Mouse (Mus musculus) kidney, postnatal 0 days (tissue): ENCODE measurements around the gene Npepl1. TPM values are rescaled to one million over a fixed set of nuclear protein-coding genes. Genes with fewer than 3 reads are reported as not detected.

ENCODE experiments used
- ATAC-seq: fragments of 200-750 bp; cut with Nextera tagmentation; replicated peaks from 2 replicates; pipeline ENCODE4 v1.8.0; 2017; ENCODE audit warnings: low read depth, moderate number of reproducible peaks, moderate TSS enrichment, moderate library complexity; ENCODE audit not compliant: low FRiP score
- DNase-seq: peaks from one replicate; pipeline ENCODE4 v3.0.0-alpha.2; 2016; ENCODE audit warnings: low spot score
- H3K27ac ChIP-seq: fragments of 300-500 bp; sonication (generic); 2 replicates; pipeline ENCODE4 v1.5.1; 2014; ENCODE audit warnings: mild to moderate bottlenecking
- H3K27me3 ChIP-seq: fragments of 300-500 bp; sonication (generic); 2 replicates; pipeline ENCODE4 v1.6.1; 2014; ENCODE audit warnings: low read length, mixed read lengths; ENCODE audit not compliant: insufficient read depth
- H3K36me3 ChIP-seq: fragments of 300-500 bp; sonication (generic); 2 replicates; pipeline ENCODE4 v1.6.1; 2014; ENCODE audit warnings: low read length, mixed read lengths; ENCODE audit not compliant: insufficient read depth
- H3K4me1 ChIP-seq: fragments of 300-500 bp; sonication (generic); replicated peaks from 2 replicates; pipeline ENCODE4 v1.6.1; 2014; ENCODE audit warnings: antibody characterized with exemption, low read length, mixed read lengths; ENCODE audit not compliant: insufficient read depth
- H3K4me2 ChIP-seq: fragments of 300-500 bp; sonication (generic); 2 replicates; pipeline ENCODE4 v1.6.1; 2014; ENCODE audit warnings: mild to moderate bottlenecking, low read length, moderate library complexity, mixed read lengths
- H3K4me3 ChIP-seq: fragments of 300-500 bp; sonication (generic); replicated peaks from 2 replicates; pipeline ENCODE4 v1.5.1; 2014; ENCODE audit warnings: low read depth, low read length
- H3K9ac ChIP-seq: fragments of 300-500 bp; sonication (generic); 2 replicates; pipeline ENCODE4 v1.6.1; 2014; ENCODE audit warnings: low read depth, low read length
- H3K9me3 ChIP-seq: fragments of 300-500 bp; sonication (generic); replicated peaks from 2 replicates; pipeline ENCODE4 v1.6.1; 2016; ENCODE audit warnings: low read length, inconsistent platforms, mixed read lengths
- CTCF ChIP-seq: IDR thresholded peaks from 2 replicates; pipeline ENCODE4 v1.5.1; 2016; ENCODE audit warnings: antibody characterized with exemption, low read depth, mild to moderate bottlenecking, moderate library complexity
- whole genome bisulfite sequencing: fragments of 180-500 bp; shearing (Covaris S2); extraction: QIAGEN DNeasy Blood & Tissue Kit; methylation state at CpG from one replicate; pipeline ENCODE4 v1.1.7; 2014; 5-methylcytosine and 5-hydroxymethylcytosine counted together
- polyA plus RNA-seq: library from polyadenylated mRNA; unstranded; fragments of >200 nt; fragmentation: Nextera tagmentation; extraction: Ambion mirVana; gene quantifications from 2 replicates; pipeline ENCODE4 v1.2.1, GENCODE M21; 2015

Npepl1 gene
- polyA plus RNA-seq, 1 experiment from 2014 or later = 50.2 TPM

DNA sequence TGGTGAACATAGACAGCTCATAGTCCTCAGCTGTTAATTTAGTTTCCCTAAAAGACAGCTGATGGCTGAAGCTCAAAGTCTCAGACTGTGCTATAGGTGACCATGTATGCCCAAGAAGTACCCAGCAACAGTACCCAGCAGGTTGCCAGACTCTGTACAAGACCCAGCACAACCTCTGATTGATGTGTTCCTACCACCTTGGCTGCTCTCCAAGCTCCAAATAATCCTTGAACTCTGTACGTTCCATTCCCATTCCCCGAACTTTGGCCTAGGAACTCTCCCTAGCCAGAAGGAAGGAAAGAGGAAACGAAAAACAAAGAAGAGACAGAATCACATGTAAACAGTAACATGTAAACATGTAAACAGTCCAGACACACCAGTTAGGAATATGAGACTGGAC lies 50.3 kb downstream of the Npepl1 start:
- no peaks in the 10 kb centered on the region for H3K4me1 ChIP-seq
- no peak overlapping the region for H3K9ac ChIP-seq
- H3K4me3 ChIP-seq = no peak overlapping the region
- DNase-seq (no peak), ATAC-seq (no peak)
- H3K9me3 ChIP-seq = no peaks in the 10 kb centered on the region
- no peak overlapping the region for H3K4me2 ChIP-seq
- 63% methylated on average over 3 of the region's 3 CpGs for WGBS
- no peak overlapping the region for H3K27ac ChIP-seq
- no peaks in the 10 kb centered on the region for H3K36me3 ChIP-seq
- H3K27me3 ChIP-seq = no peaks in the 10 kb centered on the region
- TF ChIP-seq CTCF = no peak

Other genes with a start within 250 kb of the Npepl1 start
- 6.2 and 8.7 TPM in 2 replicates for gene Stx16, start 34.0 kb upstream of the Npepl1 start, polyA plus RNA-seq
- gene Gnas, start 174.0 kb downstream of the Npepl1 start, polyA plus RNA-seq = 1,338 and 1,363 TPM in 2 replicates
- 8.6 and 11.1 TPM in 2 replicates for gene Gm20721, start 236.4 kb downstream of the Npepl1 start, polyA plus RNA-seq